Mouse (Mus musculus) G1E (cell line): ENCODE results near the gene Rps11. TPM values are rescaled to one million over a fixed set of nuclear protein-coding genes. Genes with fewer than 3 reads are reported as not detected.
"Not testable (repeated sequence)": the region's sequence is repeated elsewhere in the genome, so short reads cannot be mapped to it uniquely, and the experiment has no call there.

ENCODE experiments used
- ATAC-seq: 2 replicates; pipeline ENCODE4 v1.8.0; 2016; ENCODE audit warnings: mild to moderate bottlenecking; ENCODE audit not compliant: insufficient number of reproducible peaks, poor library complexity, low FRiP score, severe bottlenecking; ENCODE audit errors: extremely low read depth
- DNase-seq: peaks from one replicate; pipeline ENCODE4 v3.0.0; 2012; ENCODE audit warnings: low spot score
- H3K27me3 ChIP-seq: 2 replicates; pipeline ENCODE4 v1.6.1; 2012; ENCODE audit warnings: mild to moderate bottlenecking, low read length, inconsistent platforms; ENCODE audit not compliant: insufficient read depth
- H3K36me3 ChIP-seq: replicated peaks from 2 replicates; pipeline ENCODE3; 2012; ENCODE audit warnings: mild to moderate bottlenecking, inconsistent platforms
- H3K4me1 ChIP-seq: 2 replicates; pipeline ENCODE4 v1.6.1; 2012; ENCODE audit warnings: low read depth, low read length, inconsistent platforms, mixed read lengths; ENCODE audit not compliant: insufficient read depth
- H3K4me3 ChIP-seq: 2 replicates; pipeline ENCODE4 v1.5.1; 2012; ENCODE audit warnings: low read depth, mild to moderate bottlenecking, inconsistent platforms, low read length, moderate library complexity, mixed read lengths
- H3K9me3 ChIP-seq: replicated peaks from 2 replicates; pipeline ENCODE4 v1.6.1; 2012; ENCODE audit warnings: inconsistent platforms
- CTCF ChIP-seq: IDR thresholded peaks from 2 replicates; pipeline ENCODE4 v1.5.1; 2012; ENCODE audit warnings: low read depth, low read length, inconsistent platforms, mixed read lengths
- GATA1 ChIP-seq: IDR thresholded peaks from 2 replicates; pipeline ENCODE4 v1.6.1; 2012; ENCODE audit warnings: borderline replicate concordance, low read length, inconsistent platforms, mixed read lengths
- GATA2 ChIP-seq: IDR thresholded peaks from 2 replicates; pipeline ENCODE4 v1.6.1; 2012; ENCODE audit warnings: low read depth, low read length, inconsistent platforms, borderline replicate concordance
- POLR2AphosphoS5 ChIP-seq: IDR thresholded peaks from 2 replicates; pipeline ENCODE4 v1.6.1; 2012; ENCODE audit warnings: low read depth, low read length, inconsistent platforms; ENCODE audit not compliant: insufficient replicate concordance
- TAL1 ChIP-seq: conservative IDR thresholded peaks from 2 replicates; pipeline ENCODE4 v1.6.1; 2012; ENCODE audit warnings: low read depth, low read length, inconsistent platforms, mixed read lengths
- polyA plus RNA-seq: library from polyadenylated mRNA; stranded (reverse); fragments of >175 nt; gene quantifications from 2 replicates; pipeline ENCODE4 v1.2.3, GENCODE M21; 2012
- total RNA-seq, 2 experiments: library from RNA; stranded (forward) in 1 of 2; stranded (reverse) in 1 of 2; fragments of 200-1000 nt in 1 of 2; fragments of >200 nt in 1 of 2; fragmentation: Nextera tagmentation in 1 of 2; gene quantifications; 2 replicates each; pipeline ENCODE4 v1.2.3; 2014 to 2017

Rps11 gene
- total and polyA plus RNA-seq, 3 experiments: 217 to 1,329 (median 916) TPM

DNA sequence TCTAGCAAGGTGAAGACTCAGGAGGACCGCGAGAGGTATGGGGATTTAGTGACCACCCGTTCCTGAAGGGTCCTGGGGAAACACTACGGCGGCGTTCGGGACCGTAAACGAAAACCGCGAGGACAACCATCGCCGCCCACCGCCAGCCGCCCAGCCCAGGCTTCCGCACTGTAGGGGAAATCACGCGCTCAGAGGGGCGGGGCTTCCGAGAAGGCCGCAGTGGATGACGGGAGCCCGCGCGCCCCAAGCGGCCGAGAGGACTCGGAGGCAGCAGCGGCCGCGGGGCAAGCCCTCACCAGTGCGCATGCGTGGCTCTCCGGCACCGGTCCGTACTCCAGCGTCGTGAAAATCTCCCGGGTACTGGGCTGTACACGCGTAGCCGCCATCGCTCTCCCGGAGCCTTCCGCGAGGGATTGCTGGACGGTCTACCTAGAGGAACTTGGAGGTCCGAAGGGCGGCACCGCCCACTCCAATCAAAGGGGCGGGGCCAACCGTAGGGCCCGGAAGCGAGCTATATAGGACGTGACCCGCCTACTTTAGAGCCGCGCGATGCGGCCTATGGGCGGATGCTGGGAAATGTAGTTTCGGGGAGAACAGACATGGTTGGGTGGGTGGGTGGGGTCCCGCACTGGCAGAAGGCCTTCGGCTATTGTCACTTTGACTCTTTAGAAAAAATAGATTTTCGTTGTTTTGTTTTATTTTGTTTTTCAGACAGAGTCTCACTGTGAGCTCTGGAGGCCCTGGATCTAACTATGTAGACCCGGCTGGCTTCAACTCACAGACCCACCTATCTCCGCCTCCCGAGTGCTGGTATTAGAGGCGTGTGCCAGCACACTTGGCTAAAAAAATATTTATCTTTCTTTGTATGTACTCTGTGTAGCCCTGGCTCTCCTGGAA, 30.1 kb upstream of the Rps11 start, which contains the start of the genes Pih1d1 and Aldh16a1:
Gene Pih1d1, plus strand, starts transcription at position 208 of the 897 bp plus-strand sequence.
Gene Aldh16a1, minus strand, starts transcription at position 489 of the 897 bp plus-strand sequence.
- Histone ChIP-seq H3K27me3 (no peaks in the 10 kb centered on the region), H3K4me1 (peaks cover 49% of the 10 kb centered on the region), H3K4me3 (peak within 1 kb of the TSS; percentile 81), H3K36me3 (peaks cover 69% of the 10 kb centered on the region), H3K9me3 (no peaks in the 10 kb centered on the region)
- no peak for TF ChIP-seq POLR2AphosphoS5
- no peak for TF ChIP-seq GATA1
- TF ChIP-seq GATA2: no peak
- DNase-seq (peak; percentile 86), ATAC-seq (peak; percentile 75)

DNA sequence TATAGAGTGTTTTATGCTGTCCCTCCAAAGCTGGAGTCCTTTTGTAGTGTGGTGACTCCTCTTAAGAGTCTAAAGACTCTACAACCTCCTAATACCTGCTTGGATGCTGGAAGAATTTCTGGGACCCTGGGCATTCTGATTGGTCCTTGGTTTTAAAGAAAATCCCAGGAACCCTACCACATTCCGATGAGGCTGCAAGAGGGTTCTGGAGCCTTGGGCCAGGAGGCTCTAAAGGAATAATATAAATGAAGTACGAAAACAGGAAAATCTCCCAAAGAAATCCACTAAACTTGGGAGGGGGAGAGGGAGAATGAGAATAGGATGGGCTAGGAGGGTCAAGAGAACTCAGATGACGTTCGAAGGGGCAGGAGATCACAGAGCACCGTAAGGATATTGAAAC, 29.3 kb upstream of the Rps11 start:
- H3K9me3 ChIP-seq: no peaks in the 10 kb centered on the region
- peaks cover 47% of the 10 kb centered on the region for H3K4me1 ChIP-seq
- no peak for ATAC-seq
- peak overlapping the region; percentile 81 for H3K4me3 ChIP-seq
- TF ChIP-seq CTCF (no peak), GATA2 (no peak), POLR2AphosphoS5 (no peak), TAL1 (no peak), GATA1 (no peak)
- DNase-seq: no peak
- peaks cover 69% of the 10 kb centered on the region for H3K36me3 ChIP-seq
- H3K27me3 ChIP-seq: no peaks in the 10 kb centered on the region

DNA sequence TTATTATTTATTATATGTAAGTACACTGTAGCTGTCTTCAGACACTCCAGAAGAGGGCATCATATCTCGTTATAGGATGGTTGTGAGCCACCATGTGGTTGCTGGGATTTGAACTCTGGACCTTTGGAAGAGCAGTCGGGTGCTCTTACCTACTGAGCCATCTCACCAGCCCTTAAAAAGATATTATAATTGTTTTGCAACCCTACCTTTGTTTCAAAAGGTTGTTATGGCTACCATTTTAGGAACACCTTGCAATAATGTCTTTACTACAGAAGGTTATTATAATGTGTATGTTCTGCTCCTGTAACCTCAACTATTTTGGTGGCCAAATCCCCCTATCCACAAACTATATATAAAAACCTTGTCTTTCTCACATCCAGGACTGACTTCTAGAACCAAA, 28.8 kb upstream of the Rps11 start:
- ATAC-seq, DNase-seq, H3K27me3 ChIP-seq, H3K9me3 ChIP-seq: not testable (repeated sequence)
- Histone ChIP-seq H3K36me3 (peaks cover 69% of the 10 kb centered on the region), H3K4me1 (peaks cover 45% of the 10 kb centered on the region), H3K4me3 (peak overlapping the region; percentile 81; the same call in 1 of the 2 replicates)

DNA sequence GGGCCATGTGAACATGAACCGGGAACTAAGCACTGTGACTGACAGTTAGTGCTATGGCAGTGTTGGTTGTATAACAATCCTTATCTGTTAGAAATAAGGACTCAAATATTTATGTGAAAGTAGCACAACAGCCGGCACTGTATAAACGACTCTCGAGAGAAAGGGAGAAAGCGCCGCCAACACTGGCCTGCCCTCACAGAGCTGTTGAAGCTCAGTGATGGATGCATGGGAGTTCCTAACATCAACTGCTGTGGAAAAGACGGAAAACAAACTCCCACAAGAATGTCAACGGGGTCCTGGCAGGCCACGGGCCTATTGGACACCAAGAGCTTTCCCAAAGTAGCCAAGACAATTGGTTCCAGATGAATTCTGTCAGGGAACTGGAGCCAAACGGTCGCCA, 27.1 kb upstream of the Rps11 start:
- no peaks in the 10 kb centered on the region for H3K9me3 ChIP-seq
- peaks cover 37% of the 10 kb centered on the region for H3K4me1 ChIP-seq
- TF ChIP-seq TAL1 (no peak), GATA2 (no peak), GATA1 (no peak), CTCF (no peak), POLR2AphosphoS5 (no peak)
- H3K36me3 ChIP-seq: peaks cover 70% of the 10 kb centered on the region
- no peak overlapping the region for H3K4me3 ChIP-seq
- DNase-seq: no peak
- H3K27me3 ChIP-seq: no peaks in the 10 kb centered on the region
- ATAC-seq: no peak

DNA sequence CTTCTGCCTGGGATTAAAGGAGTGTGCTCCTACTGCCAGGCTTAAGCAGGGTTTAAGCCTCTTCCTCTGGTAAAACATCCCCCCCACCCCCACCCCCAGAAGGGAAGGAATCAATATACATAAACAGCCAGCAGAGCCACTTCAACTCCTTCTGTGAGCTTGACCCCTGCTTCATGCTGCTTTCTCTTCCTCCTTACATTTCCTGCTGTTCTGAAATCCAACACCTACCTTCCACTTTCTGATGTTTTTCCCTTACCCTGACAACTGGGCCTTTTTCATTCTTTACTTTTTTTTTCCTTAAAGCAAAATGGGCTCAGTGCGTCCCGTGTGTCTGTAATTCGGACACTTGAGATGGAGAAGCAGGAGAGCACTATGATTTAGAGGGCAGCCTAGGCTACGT, 26.1 kb upstream of the Rps11 start:
- DNase-seq: no peak
- H3K4me3 ChIP-seq: no peak overlapping the region
- ATAC-seq: no peak

DNA sequence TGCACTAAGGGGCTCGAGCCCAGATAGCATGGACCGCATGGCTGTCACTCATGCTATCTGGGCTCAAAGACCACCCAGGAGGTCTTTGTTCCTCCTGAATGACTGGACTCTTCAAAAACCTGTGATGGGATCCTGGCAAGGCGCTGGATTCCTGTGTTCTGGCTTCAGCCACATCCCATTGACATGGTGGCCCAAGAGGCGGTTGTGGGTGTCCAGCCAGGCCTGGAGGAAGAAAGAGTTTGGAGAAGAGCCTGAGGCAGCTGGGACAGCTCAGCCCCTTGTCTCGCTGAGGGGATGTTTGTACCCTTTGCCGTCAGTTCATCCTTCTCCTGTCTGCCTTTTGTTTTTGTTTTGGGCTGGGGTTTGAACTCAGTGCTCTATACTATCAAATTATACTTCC, 25.3 kb upstream of the Rps11 start:
- TF ChIP-seq GATA2 (no peak), GATA1 (no peak), CTCF (no peak), POLR2AphosphoS5 (no peak), TAL1 (no peak)
- Histone ChIP-seq H3K4me3 (no peak overlapping the region), H3K36me3 (peaks cover 79% of the 10 kb centered on the region), H3K4me1 (peaks cover 24% of the 10 kb centered on the region), H3K9me3 (no peaks in the 10 kb centered on the region), H3K27me3 (no peaks in the 10 kb centered on the region)
- ATAC-seq: no peak
- no peak for DNase-seq

More for the DNA sequence above, 26.1 kb upstream of the Rps11 start:
- Histone ChIP-seq H3K27me3 (no peaks in the 10 kb centered on the region), H3K4me1 (peaks cover 31% of the 10 kb centered on the region), H3K36me3 (peaks cover 72% of the 10 kb centered on the region), H3K9me3 (no peaks in the 10 kb centered on the region)
- no peak for TF ChIP-seq CTCF
- TF ChIP-seq POLR2AphosphoS5: no peak
- no peak for TF ChIP-seq GATA2
- no peak for TF ChIP-seq GATA1
- no peak for TF ChIP-seq TAL1
